Comparison of ENCODE assay signal across 19 mouse cellular contexts in the genomic region with DNA sequence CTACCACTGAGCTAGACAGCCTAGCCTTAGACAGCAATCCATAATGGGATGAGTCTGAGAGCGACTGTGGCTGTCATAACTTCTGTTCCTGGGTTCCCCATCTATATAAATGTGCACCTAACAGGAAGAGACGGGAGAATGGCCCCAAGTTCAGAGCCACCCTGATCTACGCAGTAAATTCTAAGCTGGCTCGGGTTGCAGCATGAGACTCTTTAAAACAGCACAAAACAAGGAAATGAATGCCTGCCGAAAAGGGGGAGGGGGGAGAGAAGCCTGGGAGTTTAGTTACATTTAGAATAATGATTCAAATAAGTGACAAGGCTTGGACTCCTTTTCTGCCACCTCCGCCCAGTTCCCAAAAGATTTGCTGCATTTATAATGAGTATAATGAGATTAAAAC.
"Had no signal": no experiment of that assay in that cellular context is flagged by ENCODE, and none has a peak within 500 bp of the region (broad histone marks: within the 10 kb centered on the region; RNA-seq: fewer than 3 reads in every experiment).

No protein-coding gene starts in this region.

- ATAC-seq: liver, postnatal 0 days; lung, postnatal 0 days; midbrain, embryonic 16.5 days had no signal

- H3K4me1 ChIP-seq: limb, embryonic 12.5 days; limb, embryonic 15.5 days; midbrain, embryonic 12.5 days had no signal

- H3K36me3 ChIP-seq: limb, embryonic 15.5 days; midbrain, embryonic 12.5 days had no signal

- H3K9ac ChIP-seq: limb, embryonic 12.5 days; limb, embryonic 15.5 days; liver, embryonic 14.5 days; liver, postnatal 0 days; lung, embryonic 14.5 days; midbrain, embryonic 12.5 days had no signal

- H3K4me2 ChIP-seq: limb, embryonic 12.5 days; limb, embryonic 15.5 days; liver, embryonic 11.5 days; lung, embryonic 14.5 days; midbrain, embryonic 12.5 days had no signal

- H3K27me3 ChIP-seq: limb, embryonic 12.5 days; limb, embryonic 15.5 days; midbrain, embryonic 12.5 days had no signal

- DNase-seq: kidney, adult 2 months; kidney, postnatal 14 days; liver, postnatal 0 days; lung, embryonic 14.5 days; right cerebral cortex, adult 18-20 months; right cerebral cortex, postnatal 14 days; right cerebral cortex, postnatal 4 days; thymus, adult 2 months; thymus, postnatal 14 days; thymus, postnatal 4 days had no signal

- H3K9me3 ChIP-seq: limb, embryonic 12.5 days; limb, embryonic 15.5 days; midbrain, embryonic 12.5 days had no signal

- H3K4me3 ChIP-seq: limb, embryonic 12.5 days; limb, embryonic 15.5 days; midbrain, embryonic 12.5 days had no signal

- H3K27ac ChIP-seq: limb, embryonic 12.5 days; limb, embryonic 15.5 days; liver, embryonic 14.5 days; macrophage; midbrain, embryonic 12.5 days; stomach, postnatal 0 days had no signal
